Mouse (Mus musculus): ENCODE measurements around the gene Trub1.

Trub1 gene

DNA sequence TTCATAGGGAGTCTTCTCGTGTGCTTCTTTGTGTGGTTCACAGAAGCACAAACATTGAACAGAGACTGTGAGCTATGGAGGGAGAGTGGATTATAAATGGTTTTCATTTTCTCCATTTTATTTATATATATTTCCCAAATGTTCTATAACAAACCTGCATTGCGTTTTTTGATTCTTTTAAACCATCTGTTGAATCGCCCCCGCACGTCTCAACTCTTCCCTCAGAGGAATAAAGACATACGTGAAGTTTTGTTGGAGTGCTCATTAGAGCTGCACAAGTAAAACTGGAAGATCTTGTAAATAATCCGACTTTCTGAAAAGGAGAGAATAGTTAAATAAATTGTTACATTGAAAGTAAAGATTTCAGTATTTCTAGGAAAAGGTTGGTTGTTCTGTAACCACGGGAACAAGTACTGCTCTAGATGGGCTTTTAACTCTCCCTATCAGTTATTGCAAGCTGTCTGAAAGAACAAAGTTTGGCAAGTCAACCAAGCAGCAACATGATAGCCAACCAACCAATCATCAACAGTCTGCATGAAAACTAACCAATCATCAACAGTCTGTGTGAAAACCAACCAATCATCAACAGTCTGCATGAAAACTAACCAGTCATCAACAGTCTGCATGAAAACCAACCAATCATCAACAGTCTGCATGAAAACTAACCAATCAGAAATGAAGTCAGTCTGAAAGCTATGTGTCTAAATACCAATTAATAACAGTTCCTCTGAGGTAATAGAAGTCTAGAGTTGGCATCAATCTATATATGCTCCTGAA lies 37.5 kb upstream of the Trub1 start:
- H3K27me3 ChIP-seq (ENCODE audit: insufficient read depth, low read length), result peaks cover 19% of the 10 kb centered on the region
- no peak for TF ChIP-seq NANOG (IDR thresholded peaks at IDR 0.05; ENCODE audit: borderline replicate concordance, low read length)
- TF ChIP-seq CTCF (conservative IDR thresholded peaks at IDR 0.05; ENCODE audit: low read length), result no peak
- TF ChIP-seq POU5F1 (IDR thresholded peaks at IDR 0.05; ENCODE audit: borderline replicate concordance, low read length), result no peak
- H3K4me1 ChIP-seq (replicated peaks; ENCODE audit: low read depth, low read length), result peaks cover 29% of the 10 kb centered on the region
- H3K36me3 ChIP-seq (ENCODE audit: insufficient read depth, low read length), result no peaks in the 10 kb centered on the region
- no peaks in the 10 kb centered on the region for H3K9me3 ChIP-seq (ENCODE audit: low read length)
- no peak overlapping the region for H3K4me3 ChIP-seq (replicated peaks; ENCODE audit: low read length)

DNA sequence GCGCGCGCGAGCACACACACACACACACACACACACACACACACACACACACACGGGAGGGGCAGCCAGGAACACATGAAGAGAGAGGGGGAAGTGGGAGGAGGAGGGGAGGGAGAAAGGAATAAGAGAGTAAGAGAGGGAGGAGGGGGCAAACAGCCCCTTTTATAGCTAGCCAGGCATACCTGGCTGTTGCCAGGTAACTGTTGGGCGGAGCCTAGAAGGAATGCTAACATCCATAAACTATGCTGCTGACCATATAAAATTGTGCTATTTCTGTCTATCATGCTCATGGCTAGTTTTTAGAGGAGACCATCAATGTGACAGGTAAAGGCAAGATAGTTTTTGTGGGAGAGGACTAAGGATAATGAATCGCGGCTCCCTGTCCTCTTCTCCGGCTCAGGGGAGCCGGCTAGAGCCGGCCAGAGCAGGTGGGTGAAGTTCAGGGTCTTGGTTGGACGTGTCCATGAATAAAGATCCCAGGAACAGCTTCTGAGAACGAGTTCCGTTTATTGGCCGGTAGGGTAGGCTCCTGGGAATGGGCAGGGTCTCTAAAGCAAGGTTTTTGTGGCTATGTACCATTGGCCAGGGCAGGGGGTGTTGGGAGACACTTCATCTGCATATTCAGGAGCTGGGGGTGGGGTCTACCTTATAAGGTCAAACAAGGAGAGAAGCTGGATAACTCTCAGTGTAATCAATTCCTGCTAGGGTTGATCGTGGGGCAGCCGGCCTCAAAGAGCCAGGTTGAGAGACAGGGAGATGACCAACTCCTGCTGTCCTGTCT lies 34.7 kb upstream of the Trub1 start:
- Histone ChIP-seq H3K9me3 (ENCODE audit: low read length) (no peaks in the 10 kb centered on the region), H3K27me3 (ENCODE audit: insufficient read depth, low read length) (peaks cover 11% of the 10 kb centered on the region), H3K4me1 (replicated peaks; ENCODE audit: low read depth, low read length) (peaks cover 15% of the 10 kb centered on the region), H3K36me3 (ENCODE audit: insufficient read depth, low read length) (no peaks in the 10 kb centered on the region), H3K4me3 (replicated peaks; ENCODE audit: low read length) (peak overlapping the region; percentile 52)
- TF ChIP-seq NANOG (IDR thresholded peaks at IDR 0.05; ENCODE audit: borderline replicate concordance, low read length) (no peak), CTCF (conservative IDR thresholded peaks at IDR 0.05; ENCODE audit: low read length) (no peak), POU5F1 (IDR thresholded peaks at IDR 0.05; ENCODE audit: borderline replicate concordance, low read length) (no peak)

GRCm38 (mm10) chr19:57423402-57423801 lies 29.3 kb upstream of the Trub1 start:
- Histone ChIP-seq H3K36me3 (ENCODE audit: insufficient read depth, low read length) (no peaks in the 10 kb centered on the region), H3K27me3 (ENCODE audit: insufficient read depth, low read length) (peaks cover 5% of the 10 kb centered on the region; the same call in 1 of the 2 replicates), H3K9me3 (ENCODE audit: low read length) (no peaks in the 10 kb centered on the region), H3K4me3 (replicated peaks; ENCODE audit: low read length) (no peak overlapping the region), H3K4me1 (replicated peaks; ENCODE audit: low read depth, low read length) (peaks cover 8% of the 10 kb centered on the region)
- TF ChIP-seq CTCF (conservative IDR thresholded peaks at IDR 0.05; ENCODE audit: low read length) (no peak), NANOG (IDR thresholded peaks at IDR 0.05; ENCODE audit: borderline replicate concordance, low read length) (no peak), POU5F1 (IDR thresholded peaks at IDR 0.05; ENCODE audit: borderline replicate concordance, low read length) (no peak)

DNA sequence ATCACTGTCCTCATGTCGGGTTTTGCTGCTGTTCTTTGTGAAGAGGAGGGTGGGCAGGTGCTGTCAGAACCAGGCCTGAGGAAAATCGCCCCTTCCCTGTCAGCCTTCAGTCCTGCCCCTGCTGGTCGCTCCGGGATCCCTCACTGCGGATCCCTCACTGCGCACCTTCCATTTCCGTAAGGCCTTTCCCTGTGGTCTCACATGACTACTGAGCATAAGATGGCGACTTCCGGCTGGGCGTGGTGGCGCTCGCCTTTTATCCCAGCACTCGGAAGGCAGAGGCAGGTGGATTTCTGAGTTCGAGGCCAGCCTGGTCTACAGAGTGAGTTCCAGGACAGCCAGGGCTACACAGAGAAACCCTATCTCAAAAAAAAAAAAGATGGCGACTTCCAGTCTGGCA lies 27.4 kb upstream of the Trub1 start:
- Histone ChIP-seq H3K27me3 (ENCODE audit: insufficient read depth, low read length) (peaks cover 10% of the 10 kb centered on the region), H3K4me3 (replicated peaks; ENCODE audit: low read length) (no peak overlapping the region), H3K9me3 (ENCODE audit: low read length) (no peaks in the 10 kb centered on the region), H3K4me1 (replicated peaks; ENCODE audit: low read depth, low read length) (peaks cover 3% of the 10 kb centered on the region), H3K36me3 (ENCODE audit: insufficient read depth, low read length) (no peaks in the 10 kb centered on the region)
- peak; percentile 8; the same call in 1 of the 2 replicates for TF ChIP-seq CTCF (conservative IDR thresholded peaks at IDR 0.05; ENCODE audit: low read length)
- no peak for TF ChIP-seq POU5F1 (IDR thresholded peaks at IDR 0.05; ENCODE audit: borderline replicate concordance, low read length)

GRCm38 (mm10) chr19:57426841-57427240 lies 25.9 kb upstream of the Trub1 start:
- TF ChIP-seq POU5F1 (IDR thresholded peaks at IDR 0.05; ENCODE audit: borderline replicate concordance, low read length), result no peak
- no peak for TF ChIP-seq CTCF (conservative IDR thresholded peaks at IDR 0.05; ENCODE audit: low read length)
- TF ChIP-seq NANOG (IDR thresholded peaks at IDR 0.05; ENCODE audit: borderline replicate concordance, low read length), result no peak

GRCm38 (mm10) chr19:57427756-57428438 lies 24.8 kb upstream of the Trub1 start:
- H3K27me3 ChIP-seq (ENCODE audit: insufficient read depth, low read length), result peaks cover 7% of the 10 kb centered on the region
- H3K4me3 ChIP-seq (replicated peaks; ENCODE audit: low read length), result no peak overlapping the region
- no peak for TF ChIP-seq NANOG (IDR thresholded peaks at IDR 0.05; ENCODE audit: borderline replicate concordance, low read length)
- TF ChIP-seq CTCF (conservative IDR thresholded peaks at IDR 0.05; ENCODE audit: low read length), result no peak
- TF ChIP-seq POU5F1 (IDR thresholded peaks at IDR 0.05; ENCODE audit: borderline replicate concordance, low read length), result no peak
- H3K36me3 ChIP-seq (ENCODE audit: insufficient read depth, low read length), result no peaks in the 10 kb centered on the region
- H3K9me3 ChIP-seq (ENCODE audit: low read length), result no peaks in the 10 kb centered on the region
- H3K4me1 ChIP-seq (replicated peaks; ENCODE audit: low read depth, low read length), result no peaks in the 10 kb centered on the region; the same call in 1 of the 2 replicates

More at GRCm38 (mm10) chr19:57426841-57427240, 25.9 kb upstream of the Trub1 start:
- Histone ChIP-seq H3K36me3 (ENCODE audit: insufficient read depth, low read length) (no peaks in the 10 kb centered on the region), H3K4me1 (replicated peaks; ENCODE audit: low read depth, low read length) (no peaks in the 10 kb centered on the region; the same call in 1 of the 2 replicates), H3K4me3 (replicated peaks; ENCODE audit: low read length) (no peak overlapping the region), H3K27me3 (ENCODE audit: insufficient read depth, low read length) (peaks cover 10% of the 10 kb centered on the region), H3K9me3 (ENCODE audit: low read length) (no peaks in the 10 kb centered on the region)

DNA sequence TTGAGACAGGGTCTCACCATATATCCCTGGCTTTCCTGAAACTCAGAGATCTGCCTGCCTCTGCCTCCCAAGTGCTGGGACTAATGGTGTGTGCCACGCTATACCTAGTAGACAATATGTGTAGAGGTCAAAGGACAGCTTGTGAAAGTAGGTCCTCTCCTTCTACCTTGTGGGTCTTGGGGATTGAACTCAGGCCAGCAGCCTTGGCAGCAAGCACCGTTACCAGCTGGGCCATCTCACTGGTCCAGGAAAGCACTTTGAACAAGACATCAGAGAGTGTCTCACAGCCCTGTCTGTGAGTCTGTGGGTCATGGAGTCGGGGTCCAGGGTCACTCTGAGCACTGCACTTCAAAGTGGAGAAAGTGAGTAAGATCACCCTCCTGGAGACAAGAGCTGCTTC lies 24.1 kb upstream of the Trub1 start:
- no peaks in the 10 kb centered on the region for H3K36me3 ChIP-seq (ENCODE audit: insufficient read depth, low read length)
- no peak for TF ChIP-seq NANOG (IDR thresholded peaks at IDR 0.05; ENCODE audit: borderline replicate concordance, low read length)
- TF ChIP-seq CTCF (conservative IDR thresholded peaks at IDR 0.05; ENCODE audit: low read length), result no peak
- no peak for TF ChIP-seq POU5F1 (IDR thresholded peaks at IDR 0.05; ENCODE audit: borderline replicate concordance, low read length)
- peaks cover 9% of the 10 kb centered on the region for H3K27me3 ChIP-seq (ENCODE audit: insufficient read depth, low read length)
- H3K9me3 ChIP-seq (ENCODE audit: low read length), result no peaks in the 10 kb centered on the region
- H3K4me1 ChIP-seq (replicated peaks; ENCODE audit: low read depth, low read length), result no peaks in the 10 kb centered on the region; the same call in 1 of the 2 replicates
- no peak overlapping the region for H3K4me3 ChIP-seq (replicated peaks; ENCODE audit: low read length)

GRCm38 (mm10) chr19:57429926-57430325 lies 22.8 kb upstream of the Trub1 start:
- TF ChIP-seq NANOG (IDR thresholded peaks at IDR 0.05; ENCODE audit: borderline replicate concordance, low read length) (no peak), CTCF (conservative IDR thresholded peaks at IDR 0.05; ENCODE audit: low read length) (no peak), POU5F1 (IDR thresholded peaks at IDR 0.05; ENCODE audit: borderline replicate concordance, low read length) (no peak)
- H3K36me3 ChIP-seq (ENCODE audit: insufficient read depth, low read length), result no peaks in the 10 kb centered on the region
- no peak overlapping the region for H3K4me3 ChIP-seq (replicated peaks; ENCODE audit: low read length)

More at GRCm38 (mm10) chr19:57429926-57430325, 22.8 kb upstream of the Trub1 start:
- Histone ChIP-seq H3K4me1 (replicated peaks; ENCODE audit: low read depth, low read length) (no peaks in the 10 kb centered on the region; the same call in 1 of the 2 replicates), H3K9me3 (ENCODE audit: low read length) (no peaks in the 10 kb centered on the region), H3K27me3 (ENCODE audit: insufficient read depth, low read length) (peaks cover 12% of the 10 kb centered on the region)
